Mouse (Mus musculus) liver, embryonic 14.5 days (tissue): ENCODE data around the gene Atat1.
"Not testable (repeated sequence)": the region's sequence is repeated elsewhere in the genome, so short reads cannot be mapped to it uniquely, and the experiment has no call there.

Source experiments
- CTCF ChIP-seq: IDR thresholded peaks from 2 replicates; pipeline ENCODE4 v1.5.1; 2016; ENCODE audit warnings: antibody characterized with exemption, low read depth, control low read depth
- EP300 ChIP-seq: IDR thresholded peaks from 2 replicates; pipeline ENCODE4 v1.6.1; 2016; ENCODE audit warnings: antibody characterized with exemption, low read depth

GRCm38 (mm10) chr17:35952559-35952958 lies 42.7 kb upstream of the Atat1 start:
- not testable (repeated sequence) for TF ChIP-seq CTCF, EP300
